Mouse (Mus musculus): Measurements from ENCODE around the gene Fnip2. TPM values are rescaled to one million over a fixed set of nuclear protein-coding genes. Genes with fewer than 3 reads are reported as not detected.

The Fnip2 gene
- total RNA-seq, 2 experiments from 2014 or later = 13.7 to 15.6 TPM

DNA sequence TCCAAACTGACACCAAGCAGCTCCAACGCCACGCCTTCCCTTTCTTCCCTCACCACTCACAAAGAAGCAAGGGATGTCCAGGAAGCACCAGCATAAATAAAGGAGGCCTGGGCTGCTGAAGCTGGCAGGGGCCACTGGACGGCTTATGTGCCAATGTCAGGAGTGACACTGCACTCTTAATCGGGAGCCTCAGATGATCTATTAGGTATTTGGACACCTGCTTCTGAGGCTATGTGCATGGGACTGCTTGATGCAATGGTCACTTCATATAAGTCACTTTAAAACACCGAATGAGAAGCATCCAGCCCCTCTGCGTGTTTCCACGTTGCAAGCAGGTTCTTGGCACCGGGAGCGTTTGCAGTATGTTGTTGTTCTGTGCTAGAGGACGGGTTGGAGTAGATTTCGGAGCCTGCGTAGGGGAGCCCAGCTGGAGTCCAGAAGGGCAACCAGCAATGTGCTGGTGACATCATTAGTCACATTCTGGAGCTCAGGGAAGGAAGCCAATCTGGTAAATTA lies 126.6 kb downstream of the Fnip2 start:
- no peak for DNase-seq (ENCODE audit: low spot score)
- intact Hi-C loops (cut with DNase I) = loop anchor here (10.0 kb wide), 1 partner anchor 146 kb away; no protein-coding TSS in a partner anchor

GRCm38 (mm10) chr3:79438276-79438675 lies 129.3 kb downstream of the Fnip2 start:
- intact Hi-C loops (cut with DNase I) = loop anchor here (5.0 kb wide), 1 partner anchor 236 kb away; no protein-coding TSS in a partner anchor
- DNase-seq (ENCODE audit: low spot score) = no peak

GRCm38 (mm10) chr3:79436186-79436585 lies 131.4 kb downstream of the Fnip2 start:
- intact Hi-C loops (cut with DNase I) = loop anchor here (5.0 kb wide), 1 partner anchor 234 kb away; no protein-coding TSS in a partner anchor

GRCm38 (mm10) chr3:79434985-79435384 lies 132.6 kb downstream of the Fnip2 start:
- intact Hi-C loops (cut with DNase I) = loop anchor here (5.0 kb wide), 2 partner anchors 213 to 233 kb away; no protein-coding TSS in a partner anchor
- DNase-seq (ENCODE audit: low spot score) = no peak

More at GRCm38 (mm10) chr3:79436186-79436585, 131.4 kb downstream of the Fnip2 start:
- DNase-seq (ENCODE audit: low spot score) = no peak

DNA sequence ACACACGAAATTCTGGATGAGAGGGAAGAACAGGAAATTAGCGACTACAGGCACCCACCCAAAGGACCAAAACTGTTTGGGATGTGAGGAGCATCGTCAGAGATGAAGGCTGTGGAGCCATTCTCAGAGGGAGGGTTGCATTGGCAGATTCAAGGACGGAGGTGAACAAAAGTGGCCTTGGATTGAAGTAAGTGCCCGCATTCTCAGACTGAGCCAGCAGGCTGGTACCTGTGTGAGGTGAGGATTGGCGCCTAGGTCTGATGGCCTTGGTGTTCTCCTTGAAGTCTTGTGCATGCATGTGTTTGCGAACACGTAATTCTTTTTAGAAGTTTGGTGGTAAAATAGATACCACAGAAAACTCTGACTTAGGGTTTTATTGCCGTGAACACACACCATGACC lies 133.2 kb downstream of the Fnip2 start:
- intact Hi-C loops (cut with DNase I) = loop anchor here (5.0 kb wide), 1 partner anchor 212 kb away; no protein-coding TSS in a partner anchor
- DNase-seq (ENCODE audit: low spot score) = no peak

DNA sequence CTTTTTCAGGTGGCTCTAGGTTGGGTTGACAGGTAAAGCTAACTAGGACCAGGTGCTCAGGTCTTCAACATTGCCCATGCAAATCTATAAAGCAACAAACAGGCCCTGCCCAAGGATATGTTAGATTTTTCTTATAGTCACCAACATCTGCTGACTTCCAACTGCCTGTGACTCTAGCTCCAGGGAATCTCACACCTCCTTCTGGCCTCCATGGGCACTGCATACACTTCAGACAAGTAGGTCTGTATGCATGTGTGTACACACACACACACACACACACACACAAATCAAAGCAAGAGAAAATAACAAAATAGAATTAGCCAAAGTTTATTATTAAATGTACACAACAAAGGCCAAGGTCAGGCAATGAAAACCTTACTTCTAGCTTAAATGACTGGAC lies 134.0 kb downstream of the Fnip2 start:
- intact Hi-C loops (cut with DNase I) = loop anchor here (5.0 kb wide), 1 partner anchor 211 kb away; no protein-coding TSS in a partner anchor
- no peak for DNase-seq (ENCODE audit: low spot score)

- intact Hi-C loops (cut with DNase I) = no loop called here
- no peak for DNase-seq (ENCODE audit: low spot score)
Measured at GRCm38 (mm10) chr3:79425441-79425840, 142.2 kb downstream of the Fnip2 start.

DNA sequence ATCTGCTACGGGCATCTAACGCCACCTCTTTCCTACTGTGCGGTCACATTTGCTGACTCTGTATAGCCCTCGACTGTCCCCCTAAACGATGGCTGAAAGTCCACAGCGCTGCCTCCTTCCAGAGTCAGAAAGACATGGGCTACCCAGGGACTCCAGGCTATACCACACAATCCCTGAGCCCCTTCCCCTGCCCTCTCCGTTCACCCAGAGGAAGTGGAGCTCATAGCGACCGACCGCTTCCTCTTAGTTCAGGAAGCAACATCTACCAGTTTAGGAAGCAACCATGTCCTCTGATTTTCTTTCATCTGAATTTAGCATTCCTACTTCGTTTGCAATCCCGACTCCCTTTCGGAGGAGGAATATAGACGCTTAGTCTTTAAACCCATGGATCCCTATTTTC lies 148.7 kb downstream of the Fnip2 start:
- intact Hi-C loops (cut with DNase I) = no loop called here
- no peak for DNase-seq (ENCODE audit: low spot score)

DNA sequence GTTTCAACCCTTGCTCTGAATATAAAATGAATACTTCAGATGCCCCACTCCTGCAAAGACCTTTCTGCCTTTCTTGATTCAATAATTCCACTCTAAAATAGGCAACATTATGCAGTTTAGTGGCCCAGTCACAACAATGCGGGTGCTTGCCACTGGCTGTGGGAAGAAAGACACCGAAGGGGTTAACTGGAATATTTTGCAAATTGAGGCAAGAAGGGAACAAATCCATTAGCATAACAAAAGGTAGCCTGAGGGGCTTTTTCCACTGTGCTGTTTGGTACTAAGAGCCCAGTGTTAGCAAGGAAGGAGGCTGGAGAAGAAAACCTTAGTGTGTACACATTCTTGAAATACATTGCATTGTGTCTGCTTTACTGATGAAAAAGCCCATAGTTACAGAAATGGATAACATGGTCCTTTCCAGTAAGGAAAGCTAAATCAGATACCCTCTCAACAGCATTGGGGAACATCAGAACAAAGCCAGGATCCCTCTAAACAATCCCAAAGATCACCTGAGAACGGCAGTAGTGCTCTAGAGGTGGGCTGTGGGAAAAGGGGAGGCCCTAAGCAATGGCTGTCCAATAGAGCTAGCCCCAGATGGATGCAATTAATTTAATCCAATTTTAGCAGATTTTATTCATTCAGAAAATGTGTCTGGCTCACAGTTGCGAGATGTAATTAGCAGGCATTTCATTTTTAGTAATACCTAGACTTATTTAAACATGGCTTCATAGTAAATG lies 150.5 kb downstream of the Fnip2 start:
- no peak for DNase-seq (ENCODE audit: low spot score)
- intact Hi-C loops (cut with DNase I) = no loop called here

DNA sequence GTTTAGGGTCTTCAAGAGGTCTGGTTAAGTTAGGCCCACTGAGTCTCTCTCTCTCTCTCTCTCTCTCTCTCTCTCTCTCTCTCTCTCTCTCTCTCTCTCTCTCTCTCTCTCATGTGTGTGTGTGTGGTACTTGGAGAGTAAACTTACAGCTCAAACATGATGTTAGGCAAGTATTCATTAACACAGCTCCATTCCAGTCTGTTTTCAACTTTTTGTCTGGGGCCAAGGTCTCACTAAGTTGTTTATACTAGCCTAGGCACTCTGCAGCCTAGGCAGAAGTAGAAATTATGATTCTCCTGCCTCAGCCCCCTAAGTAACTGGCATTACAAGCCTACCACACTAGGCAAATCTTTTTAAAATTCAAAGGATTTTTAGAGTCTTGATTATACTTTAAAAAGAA lies 151.7 kb downstream of the Fnip2 start:
- intact Hi-C loops (cut with DNase I) = no loop called here
- no peak for DNase-seq (ENCODE audit: low spot score)

GRCm38 (mm10) chr3:79415081-79415480 lies 152.5 kb downstream of the Fnip2 start:
- intact Hi-C loops (cut with DNase I) = no loop called here
- no peak for DNase-seq (ENCODE audit: low spot score)

DNA sequence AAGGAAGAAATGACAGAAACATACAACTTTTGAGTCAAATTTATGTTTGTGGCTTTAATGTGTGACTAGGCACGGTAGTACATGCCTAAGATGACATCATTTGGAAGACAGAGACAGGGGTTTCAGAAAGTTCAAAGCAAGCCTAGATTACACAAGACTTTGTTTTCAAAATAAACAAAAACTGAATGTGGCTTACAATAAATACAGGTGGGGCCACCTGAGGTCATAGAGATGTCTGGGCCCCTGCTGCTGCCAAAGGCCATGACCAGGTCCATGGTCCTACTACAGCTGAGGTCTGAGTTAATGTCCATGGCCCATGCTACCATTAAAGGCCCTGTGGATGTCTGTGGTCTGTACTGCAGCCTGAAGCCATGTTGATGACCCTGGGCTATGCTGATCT lies 154.1 kb downstream of the Fnip2 start:
- DNase-seq (ENCODE audit: low spot score) = no peak
- intact Hi-C loops (cut with DNase I) = no loop called here

DNA sequence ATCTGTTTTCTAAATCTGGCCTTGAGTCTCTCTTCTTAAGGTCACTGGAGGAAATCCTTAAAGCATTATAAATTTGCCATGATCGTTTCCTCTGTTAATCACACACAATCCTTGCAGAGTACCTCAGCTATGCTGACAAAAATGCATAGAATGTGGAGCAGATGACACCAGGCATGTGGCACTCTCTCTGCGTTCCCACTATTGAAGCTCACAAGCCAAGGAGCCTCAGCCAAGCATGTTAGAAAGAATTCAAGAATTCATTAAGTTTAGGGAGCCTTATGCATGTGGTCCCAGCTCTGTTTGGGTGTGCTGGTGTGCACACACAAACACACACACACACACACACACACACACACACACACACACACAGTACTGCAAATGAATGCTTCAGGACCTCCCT lies 155.9 kb downstream of the Fnip2 start:
- intact Hi-C loops (cut with DNase I) = no loop called here
- no peak for DNase-seq (ENCODE audit: low spot score)

DNA sequence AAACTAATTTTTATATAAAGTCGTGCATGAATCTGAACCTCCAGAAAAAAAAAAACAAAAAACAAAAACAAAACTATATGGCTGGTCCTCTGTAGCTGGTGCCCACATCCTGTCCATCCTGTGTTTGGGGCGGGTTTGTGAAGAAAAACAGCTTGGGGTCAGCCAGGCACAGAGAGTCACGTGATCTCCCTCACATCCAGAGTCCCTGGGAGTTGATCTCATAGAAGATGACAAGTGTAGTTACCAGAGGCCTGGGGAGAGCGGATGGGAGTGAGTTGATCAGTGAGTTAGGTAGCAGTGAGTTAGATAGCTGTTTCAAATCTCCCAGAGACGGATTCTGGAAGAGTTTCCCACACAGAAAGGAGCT lies 157.0 kb downstream of the Fnip2 start:
- intact Hi-C loops (cut with DNase I) = no loop called here

GRCm38 (mm10) chr3:79409927-79410628 lies 157.5 kb downstream of the Fnip2 start:
- DNase-seq (ENCODE audit: low spot score) = no peak
- intact Hi-C loops (cut with DNase I) = no loop called here

More for the DNA sequence above, 157.0 kb downstream of the Fnip2 start:
- DNase-seq (ENCODE audit: low spot score) = no peak

DNA sequence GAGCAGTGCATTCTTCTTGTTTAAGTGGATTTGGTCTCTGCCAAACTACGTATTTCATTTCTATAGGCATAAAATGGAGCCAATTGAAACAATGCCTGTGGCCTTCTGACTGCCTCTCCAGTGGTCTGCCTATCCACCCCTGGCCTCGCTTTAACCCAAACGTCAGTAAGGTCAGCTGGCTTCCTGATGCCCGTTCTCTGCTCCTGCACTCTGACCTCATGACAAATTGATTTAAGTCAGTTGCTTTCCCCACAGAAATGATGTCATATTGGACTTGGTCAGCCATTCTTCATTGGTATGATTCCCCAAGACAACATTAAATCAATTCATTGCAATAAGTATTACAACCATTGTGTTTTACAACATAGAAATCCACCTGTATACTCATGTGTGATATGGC lies 159.1 kb downstream of the Fnip2 start:
- intact Hi-C loops (cut with DNase I) = no loop called here
- DNase-seq (ENCODE audit: low spot score) = no peak

Other genes with a start within 250 kb of the Fnip2 start
- gene Gm17359, start 231.1 kb downstream of the Fnip2 start, total RNA-seq (2021) = not detected
- gene Ppid, start 23.5 kb upstream of the Fnip2 start, total RNA-seq (2021) = 10 to 100 TPM; 39.2 to 41.7 TPM
- gene 4930579G24Rik, start 61.3 kb upstream of the Fnip2 start, total RNA-seq (2021) = 1 to 10 TPM; 1.7 TPM
- 100 to 1,000 TPM; 492 to 526 TPM for gene Etfdh, start 61.7 kb upstream of the Fnip2 start, total RNA-seq (2021)
- gene Rxfp1, start 170.1 kb upstream of the Fnip2 start, total RNA-seq (2021) = 1 to 10 TPM; 1.7 to 1.8 TPM

Measured in heart, postnatal 25 days (tissue).